ENCODE assay signal across 12 mouse cellular contexts in the genomic region with DNA sequence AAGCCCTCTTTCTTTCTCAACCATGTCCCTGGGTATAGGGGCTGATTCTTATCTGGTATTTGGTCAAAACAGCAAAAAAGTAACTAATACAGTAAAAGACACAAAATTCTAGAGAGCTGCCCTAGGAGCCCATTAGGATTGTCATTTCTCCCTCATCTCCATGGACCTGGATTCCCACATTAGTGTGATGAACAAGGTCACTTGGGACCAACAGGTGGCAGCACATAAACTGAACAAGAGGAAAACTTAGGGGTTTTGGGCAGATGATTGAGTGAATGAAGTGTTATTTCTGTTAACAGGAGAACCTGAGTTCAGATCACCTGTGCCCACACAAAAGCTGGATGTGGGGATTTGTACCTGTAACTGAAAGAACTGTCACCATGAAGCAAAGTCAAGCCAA.
DNase-seq lines count a peak whose midpoint lies in the region; TF ChIP-seq lines count a peak whose summit lies in the region.
"Had no signal": no experiment of that assay in that cellular context is flagged by ENCODE, and none has a peak within 500 bp of the region (broad histone marks: within the 10 kb centered on the region; RNA-seq: fewer than 3 reads in every experiment).

No protein-coding gene starts in this region.

- H3K27ac ChIP-seq in layer of hippocampus, adult 2 months = no peak overlapping the region

- TF ChIP-seq CTCF in layer of hippocampus, adult 2 months (conservative IDR thresholded peaks at IDR 0.05) = peak; percentile 64
- TF ChIP-seq CTCF in E14TG2a.4 (conservative IDR thresholded peaks at IDR 0.05; ENCODE audit: low read length) = peak; percentile 13; the same call in 1 of the 2 replicates

- no peaks in the 10 kb centered on the region for H3K27me3 ChIP-seq in E14TG2a.4 (ENCODE audit: insufficient read depth, low read length)

- H3K4me1 ChIP-seq in E14TG2a.4 (replicated peaks; ENCODE audit: low read depth, low read length) = no peaks in the 10 kb centered on the region; the same call in 1 of the 2 replicates

- H3K4me3 ChIP-seq in layer of hippocampus, adult 2 months = no peak overlapping the region
- H3K4me3 ChIP-seq in E14TG2a.4 (replicated peaks; ENCODE audit: low read length) = no peak overlapping the region

- DNase-seq in adrenal gland, postnatal 25 days = peak; percentile 3
- DNase-seq in adrenal gland, postnatal 4 days (ENCODE audit: low spot score in 2 of 2) = no peak
- no peak for DNase-seq in layer of hippocampus, adult 2 months (ENCODE audit: low spot score in 2 of 2)
- DNase-seq in layer of hippocampus, adult 18-20 months (ENCODE audit: low spot score in 2 of 2) = no peak
- DNase-seq in lung, postnatal 36 days = peak; percentile 57
- DNase-seq in layer of hippocampus, adult 11-12 months (ENCODE audit: low spot score) = no peak
- DNase-seq in ovary, postnatal 36 days (ENCODE audit: low spot score) = no peak
- DNase-seq: cerebellum, postnatal 25 days; gastrocnemius, postnatal 25 days; heart, postnatal 14 days; left cerebral cortex, postnatal 4 days had no signal

- H3K36me3 ChIP-seq in E14TG2a.4 (ENCODE audit: insufficient read depth, low read length) = no peaks in the 10 kb centered on the region

- no peaks in the 10 kb centered on the region for H3K9me3 ChIP-seq in E14TG2a.4 (ENCODE audit: low read length)

Comparison
In these comparisons a context has a peak if more than half of its experiments do, and no peak if none do; other contexts are left out.
1. DNase-seq: peak in adrenal gland, postnatal 25 days (single experiment) and lung, postnatal 36 days (single experiment); none in adrenal gland, postnatal 4 days (0 of 2), layer of hippocampus, adult 2 months (0 of 2), layer of hippocampus, adult 18-20 months (0 of 2), layer of hippocampus, adult 11-12 months (single experiment) and ovary, postnatal 36 days (single experiment).